Mouse (Mus musculus) cerebellum, adult 11-12 months (tissue): Measurements from ENCODE around the gene Nfkb1.
A peak's percentile ranks its signal among the peaks of the same experiment; 100 is the strongest.

ENCODE experiments used
- DNase-seq: peaks from one replicate; pipeline ENCODE4 v3.0.0; 2022

Nfkb1 gene

DNA sequence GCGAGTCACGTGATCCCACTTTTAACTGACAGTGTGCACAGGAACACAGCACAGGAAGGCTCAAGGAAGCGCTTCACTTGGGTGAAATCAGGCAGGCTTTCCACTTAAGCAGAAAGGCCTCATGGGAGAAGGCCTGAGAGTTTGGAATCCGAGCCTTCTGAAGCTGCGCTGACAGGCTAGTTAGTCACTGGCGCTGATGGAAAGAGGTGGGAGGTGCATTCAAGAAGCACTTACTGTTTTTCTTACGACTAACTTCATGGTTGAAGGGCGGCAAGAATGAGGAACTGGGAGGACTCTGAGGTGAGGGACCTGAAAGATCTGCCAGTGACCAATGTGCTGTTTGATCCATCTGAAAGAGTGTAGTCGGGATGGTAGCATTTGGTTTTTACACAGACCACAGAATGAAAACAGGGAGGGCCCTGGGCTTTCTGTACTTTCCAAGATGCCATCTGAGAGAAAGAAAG, 62.6 kb downstream of the Nfkb1 start:
- DNase-seq = no peak

DNA sequence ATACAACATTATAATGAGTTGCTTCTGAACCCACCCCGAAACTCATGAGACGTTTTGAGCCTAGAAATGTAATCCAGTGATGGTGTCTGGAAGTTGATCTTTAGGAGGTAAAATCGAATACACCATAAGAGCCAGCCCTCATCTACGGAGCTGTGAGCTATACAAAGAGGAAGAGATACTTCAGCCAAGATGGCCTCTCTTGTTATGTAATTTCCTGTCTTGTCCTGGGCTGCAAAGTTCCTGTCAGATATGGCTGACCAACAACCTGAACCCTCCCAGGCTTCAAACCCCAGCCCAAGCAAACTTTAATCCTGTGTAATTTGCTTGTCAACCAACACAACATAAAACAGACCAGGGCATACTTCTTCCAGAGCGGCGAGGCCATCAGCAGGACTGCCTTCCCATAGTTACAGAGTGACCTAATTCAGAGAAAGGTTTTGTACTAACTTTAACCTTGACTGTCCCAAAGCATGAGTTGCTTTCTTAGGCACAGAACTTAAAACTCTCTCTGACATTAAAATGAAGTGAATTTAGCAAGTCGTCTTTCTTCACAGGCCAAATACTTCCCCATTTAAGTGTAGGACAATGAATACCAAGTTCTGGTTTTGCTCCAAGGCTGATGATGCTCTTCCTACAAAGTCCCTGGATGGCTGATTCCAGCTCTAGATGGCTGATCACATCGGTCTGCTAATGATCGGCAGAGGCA, 63.2 kb downstream of the Nfkb1 start:
- DNase-seq = no peak

DNA sequence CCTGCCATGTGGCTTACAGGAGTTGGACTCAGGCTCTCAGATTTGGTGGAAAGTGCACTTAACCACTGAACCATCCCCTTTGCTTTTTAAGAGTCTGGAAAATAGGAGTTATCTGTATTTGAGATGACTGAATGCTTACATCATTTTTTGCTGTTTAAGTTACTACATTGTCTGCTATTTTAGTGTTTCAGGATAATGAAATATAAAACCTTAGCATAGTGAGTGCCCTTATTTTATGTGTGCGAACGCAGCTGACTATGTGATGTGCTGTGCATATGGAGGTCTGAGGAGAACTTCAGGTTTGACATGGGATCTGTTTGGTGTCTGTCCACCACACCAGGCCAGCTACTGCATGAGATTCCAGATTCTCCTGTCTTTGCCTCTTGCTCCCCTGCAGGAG, 66.1 kb downstream of the Nfkb1 start:
- DNase-seq = no peak

DNA sequence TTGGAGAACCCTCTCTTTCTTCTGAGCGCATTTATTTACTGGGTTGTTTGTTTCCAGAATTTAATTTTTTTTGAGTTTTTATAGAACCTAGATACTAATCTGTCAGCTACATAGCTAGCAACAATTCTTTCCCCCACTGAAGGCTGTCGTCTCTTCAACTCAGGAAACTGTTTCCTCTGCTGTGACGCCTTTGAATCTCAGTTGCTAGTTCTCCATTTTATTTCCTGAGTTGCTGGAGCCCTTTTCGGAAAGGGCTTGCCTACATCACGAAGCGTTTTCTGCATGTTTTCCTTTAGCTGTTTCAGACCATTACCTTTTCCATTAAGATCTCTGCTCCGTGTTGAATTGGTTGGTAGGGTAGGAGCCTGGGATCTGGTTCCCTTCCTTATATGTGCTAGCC, 74.6 kb downstream of the Nfkb1 start:
- no peak for DNase-seq

DNA sequence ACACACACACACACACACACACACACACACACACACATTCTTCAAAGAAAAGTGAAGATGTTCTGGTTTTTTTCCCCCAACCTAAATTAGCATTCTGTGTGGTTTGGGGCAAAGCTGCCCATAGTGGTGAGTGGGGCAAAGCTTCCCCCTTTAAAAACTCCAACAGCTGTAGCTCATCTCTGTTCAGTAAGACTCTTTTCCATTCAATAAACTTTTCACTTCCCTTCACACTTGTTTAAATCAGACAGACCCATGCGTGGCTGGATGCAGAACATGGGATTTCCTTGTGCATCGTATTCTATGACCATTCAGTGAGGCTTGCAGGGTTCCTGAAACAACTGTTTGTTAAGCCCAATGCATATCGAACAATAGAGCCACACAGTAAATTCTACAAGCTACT, 77.0 kb downstream of the Nfkb1 start:
- no peak for DNase-seq

DNA sequence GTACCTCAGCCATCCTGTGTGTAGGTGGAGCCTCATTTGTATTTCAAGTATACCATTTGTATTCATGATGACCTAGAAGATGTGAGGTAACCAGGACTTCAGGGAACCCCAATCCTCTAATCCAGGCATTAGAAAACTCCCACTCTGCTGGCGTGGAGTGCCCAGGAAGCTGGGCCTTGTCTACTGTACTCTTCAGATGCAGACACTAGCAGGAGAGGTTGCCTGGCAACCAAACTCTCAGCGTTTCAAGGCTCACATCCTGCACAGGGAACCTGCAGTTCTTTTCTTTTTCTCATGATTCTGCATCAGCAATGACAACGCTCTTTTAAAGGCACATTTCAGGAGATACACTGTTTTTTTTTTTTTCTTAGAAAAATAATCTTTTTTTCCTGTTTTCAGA, 81.1 kb downstream of the Nfkb1 start:
- DNase-seq = no peak

DNA sequence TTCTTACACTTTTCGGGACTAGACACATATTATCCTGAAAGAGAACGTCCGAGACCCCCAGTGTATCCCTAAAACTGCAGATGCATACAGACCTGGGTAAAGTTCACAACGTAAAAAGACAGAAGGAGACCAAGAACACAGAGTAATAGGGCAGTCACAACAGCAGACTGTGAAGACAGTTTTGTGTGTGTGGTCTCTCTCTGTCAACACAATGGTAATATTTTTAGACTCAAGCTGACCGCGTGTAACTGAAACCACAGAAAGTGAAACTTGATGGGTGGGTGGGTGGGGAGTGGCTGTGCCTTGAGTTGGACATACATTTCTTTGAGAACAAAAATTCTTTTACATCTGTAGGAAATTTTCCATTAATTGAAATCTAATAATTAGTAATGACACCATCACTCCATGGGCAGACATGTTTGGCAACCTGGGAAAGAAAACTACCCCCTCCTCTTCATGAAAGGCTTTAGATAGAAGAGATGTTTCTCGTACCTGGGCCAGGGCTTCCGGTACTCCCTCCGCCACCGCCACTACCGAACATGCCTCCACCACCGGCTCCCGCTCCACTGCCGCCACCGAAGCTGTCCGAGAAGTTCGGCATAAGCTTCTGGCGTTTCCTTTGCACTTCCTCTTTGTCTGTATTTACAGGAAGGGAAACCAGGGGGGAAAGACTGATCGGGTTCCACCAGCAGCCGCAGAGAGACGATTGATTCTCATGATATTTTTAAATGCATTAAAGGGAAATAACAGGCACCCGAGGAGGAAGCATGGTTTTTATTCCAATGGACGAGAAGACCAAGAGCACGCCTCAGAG, 83.5 kb downstream of the Nfkb1 start:
- DNase-seq = no peak

DNA sequence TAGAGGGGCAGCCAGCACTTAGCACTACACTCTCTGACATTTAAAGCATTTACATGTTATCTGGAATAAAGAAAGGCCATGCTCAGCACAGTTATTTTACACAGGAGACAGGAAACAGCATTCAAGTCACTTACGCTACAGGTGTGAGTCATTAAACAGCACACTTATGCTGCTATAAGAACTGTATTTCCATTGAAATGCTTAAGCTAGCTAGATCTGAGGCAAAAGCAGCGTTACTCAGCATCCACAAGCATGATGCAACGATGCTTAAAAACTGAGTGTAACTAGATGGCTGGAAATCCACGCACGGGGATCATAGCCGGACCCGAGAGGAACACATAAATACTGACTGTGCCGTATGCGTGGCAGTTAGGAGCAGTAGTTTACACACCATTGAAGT, 84.3 kb downstream of the Nfkb1 start:
- DNase-seq = no peak

DNA sequence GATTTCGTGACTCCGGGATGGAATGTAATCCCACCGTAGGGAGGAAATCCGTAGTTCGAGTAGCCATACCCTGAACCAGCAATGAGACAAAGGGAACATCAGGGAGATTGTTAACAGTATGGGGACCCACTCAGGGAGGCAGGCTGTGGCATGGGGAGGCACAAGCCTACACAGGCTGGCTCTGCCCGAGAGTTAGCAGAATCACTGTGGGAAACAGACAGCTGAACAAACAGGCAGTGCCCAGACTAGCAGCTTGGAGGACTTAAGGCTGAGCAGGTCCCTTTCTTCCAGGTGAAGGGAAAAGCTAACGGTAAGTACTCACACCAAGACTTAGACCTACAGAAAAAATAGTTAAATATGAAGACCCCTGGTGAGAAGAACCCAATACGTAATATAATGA, 84.8 kb downstream of the Nfkb1 start:
- DNase-seq = no peak

DNA sequence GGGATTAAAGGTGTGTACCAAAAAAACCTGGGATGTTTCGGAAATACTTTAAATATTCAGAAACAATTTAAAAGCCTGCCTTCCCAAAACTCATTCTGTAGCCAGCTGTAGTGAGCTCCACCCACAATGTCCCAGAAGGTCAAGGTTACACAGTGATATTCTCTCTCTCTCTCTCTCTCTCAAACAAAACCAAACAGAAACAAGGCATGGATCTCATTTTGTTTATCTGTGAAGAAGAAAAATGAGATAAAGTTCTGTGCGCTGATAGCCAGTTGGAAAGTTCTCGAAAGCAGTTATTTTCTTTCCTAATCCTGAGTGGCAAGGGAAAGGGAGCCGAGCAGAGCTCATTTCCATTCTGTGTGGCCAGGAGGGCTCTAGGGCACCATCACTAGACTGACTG, 85.9 kb downstream of the Nfkb1 start:
- no peak for DNase-seq

DNA sequence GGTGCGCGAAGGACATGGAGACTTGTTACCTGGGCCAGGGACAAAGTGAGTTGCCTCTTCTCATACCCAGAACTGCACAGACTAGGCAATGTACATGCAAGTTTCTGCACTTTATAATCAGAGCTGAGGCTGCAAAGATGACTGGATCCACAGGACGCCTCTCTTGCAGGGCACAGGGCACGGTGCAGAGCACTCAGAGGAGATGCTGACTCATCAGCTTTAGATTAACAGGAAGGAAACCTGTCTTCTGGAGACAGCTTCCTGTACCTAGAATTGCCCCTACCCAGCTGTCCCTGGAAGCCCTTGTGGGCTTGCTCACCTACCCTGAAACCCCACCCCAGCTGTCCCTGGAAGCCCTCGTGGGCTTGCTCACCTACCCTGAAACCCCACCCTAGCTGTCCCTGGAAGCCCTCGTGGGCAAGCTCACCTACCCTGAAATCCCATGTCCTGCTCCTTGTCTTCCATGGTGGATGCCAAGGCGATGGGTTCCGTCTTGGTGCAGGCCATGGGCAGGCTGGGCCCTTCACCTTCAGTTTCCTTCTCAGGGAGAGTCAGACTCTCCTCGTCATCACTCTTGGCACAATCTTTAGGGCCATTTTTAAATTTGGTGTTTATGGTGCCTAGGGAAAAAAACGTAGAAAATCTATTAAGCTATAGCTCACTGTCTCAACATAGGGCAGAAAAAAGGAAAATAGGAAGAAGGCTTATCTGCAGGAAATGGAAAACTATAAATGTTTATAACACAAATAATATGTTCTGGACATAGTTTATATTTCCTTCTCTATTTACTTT, 86.5 kb downstream of the Nfkb1 start:
- DNase-seq = no peak

DNA sequence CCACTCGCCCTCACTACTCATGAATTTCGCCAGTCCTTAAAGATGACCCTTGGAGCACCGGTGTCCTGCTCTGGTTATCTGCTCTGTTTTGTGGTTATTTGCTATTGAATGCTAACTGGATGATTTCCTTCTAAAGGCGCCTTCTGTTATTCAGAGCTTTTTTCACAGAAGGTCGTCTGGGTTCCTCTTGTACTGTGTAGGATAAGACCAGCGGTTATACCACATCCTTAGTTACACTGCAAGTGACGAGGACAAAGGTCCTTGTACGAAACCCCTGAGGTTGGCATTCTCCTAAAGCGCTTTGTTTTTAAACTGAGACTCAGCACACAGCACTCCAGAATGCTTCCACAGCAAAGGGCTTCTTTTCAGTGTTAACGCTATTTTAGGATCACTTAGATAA, 88.6 kb downstream of the Nfkb1 start:
- DNase-seq = no peak

DNA sequence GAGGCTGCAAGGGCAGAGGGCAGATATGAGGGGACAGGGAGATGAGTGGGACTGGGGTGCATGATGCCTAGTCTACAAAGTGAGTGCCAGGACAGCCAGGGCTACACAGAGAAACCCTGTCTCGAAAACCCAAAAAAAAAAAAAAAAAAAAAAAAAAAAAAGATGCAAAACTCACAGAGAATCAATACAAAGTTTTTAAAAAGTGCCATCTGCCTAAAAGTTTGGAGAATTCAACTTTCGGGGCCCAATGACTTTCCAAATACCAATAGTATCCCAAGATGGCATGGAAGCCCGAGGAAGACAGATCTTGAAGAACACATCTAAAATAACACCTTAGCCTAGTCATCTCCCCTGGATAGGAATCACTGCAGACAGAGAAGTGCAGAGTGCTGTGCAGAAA, 93.0 kb downstream of the Nfkb1 start:
- DNase-seq = no peak

DNA sequence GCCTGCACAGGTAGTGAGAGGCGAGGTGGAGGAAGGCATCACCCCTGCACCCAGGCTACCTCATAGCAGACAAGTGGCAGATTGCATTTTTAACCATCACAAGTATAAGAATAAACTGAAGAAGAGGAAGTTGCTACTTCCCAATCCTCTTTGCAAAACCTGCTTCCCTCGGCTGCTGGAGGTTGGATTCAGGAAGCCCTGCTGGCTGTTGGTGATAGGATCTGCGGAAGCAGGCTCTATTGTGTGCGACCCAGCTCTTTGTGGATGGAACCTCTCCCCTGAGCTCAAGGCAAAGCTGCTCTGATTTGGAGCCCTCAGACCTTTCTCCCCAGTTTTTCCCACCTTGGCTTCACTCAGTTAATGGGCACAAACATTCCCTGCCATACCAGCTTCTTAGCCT, 94.3 kb downstream of the Nfkb1 start:
- DNase-seq = no peak

DNA sequence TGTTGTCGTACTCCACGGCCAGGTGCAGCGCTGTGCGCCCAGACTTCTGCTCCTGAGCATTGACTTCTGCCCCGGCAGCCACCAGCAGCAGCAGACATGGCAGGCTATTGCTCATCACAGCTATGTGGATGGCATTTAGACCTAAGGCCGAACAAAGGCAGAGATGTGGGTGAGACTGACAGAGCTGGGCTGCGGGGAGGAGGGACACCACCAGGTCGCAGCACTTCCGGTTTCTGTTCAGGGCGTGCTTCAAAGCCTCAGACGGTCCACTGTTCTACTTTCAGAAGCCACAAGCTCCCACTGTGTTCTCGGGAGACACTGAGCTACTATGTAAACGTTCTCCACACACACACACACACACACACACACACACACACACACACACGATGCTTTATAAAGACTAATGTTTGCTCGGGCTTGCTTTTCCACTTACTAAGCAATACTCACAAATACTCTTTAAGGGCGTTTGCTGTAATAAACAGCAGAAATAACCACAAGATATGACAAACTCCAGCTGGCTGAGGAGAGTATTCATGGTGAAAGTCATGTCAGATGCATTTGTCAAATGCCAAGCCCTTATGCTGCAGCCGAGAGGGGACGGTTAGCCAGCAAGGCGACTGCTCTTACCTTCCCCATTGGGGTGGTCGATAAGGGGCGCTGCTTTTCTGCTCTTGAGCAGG, 97.0 kb downstream of the Nfkb1 start:
- DNase-seq = no peak

DNA sequence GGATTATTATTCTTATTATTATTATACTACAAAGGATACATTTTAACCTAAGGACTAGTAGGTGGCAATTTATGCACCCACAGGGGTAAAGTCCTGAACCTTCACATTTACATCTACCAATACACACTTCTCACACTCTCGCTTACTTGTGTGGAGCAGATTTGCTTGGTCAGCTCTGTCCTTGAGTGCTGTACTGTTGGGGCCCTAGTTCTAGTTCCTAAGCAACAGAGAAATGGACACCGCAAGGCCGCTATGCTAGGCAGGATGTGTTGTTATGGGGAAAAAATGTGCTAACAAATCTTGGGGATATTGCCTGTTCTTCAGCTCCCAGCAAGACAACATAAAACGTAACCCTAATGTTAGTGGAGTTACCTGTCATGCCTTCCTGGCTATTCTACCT, 99.3 kb downstream of the Nfkb1 start:
- no peak for DNase-seq

DNA sequence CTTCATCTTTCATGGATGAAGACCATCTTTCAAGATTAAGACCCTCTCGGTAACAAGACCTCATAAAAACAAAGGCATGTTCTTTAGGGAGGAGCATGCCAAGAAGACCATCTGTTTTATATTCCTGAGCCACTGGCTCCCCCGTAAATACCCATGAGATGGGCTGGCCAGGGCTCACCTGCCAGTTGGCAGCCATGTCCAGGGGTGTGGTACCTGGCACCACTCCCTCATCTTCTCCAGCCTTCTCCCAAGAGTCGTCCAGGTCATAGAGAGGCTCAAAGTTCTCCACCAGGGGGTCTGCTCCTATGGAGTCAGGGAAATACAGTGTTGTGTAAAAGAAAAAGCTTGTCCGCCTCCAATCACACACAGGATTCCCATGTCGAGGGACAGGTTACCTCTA, 100.0 kb downstream of the Nfkb1 start:
- peak; percentile 27 for DNase-seq

DNA sequence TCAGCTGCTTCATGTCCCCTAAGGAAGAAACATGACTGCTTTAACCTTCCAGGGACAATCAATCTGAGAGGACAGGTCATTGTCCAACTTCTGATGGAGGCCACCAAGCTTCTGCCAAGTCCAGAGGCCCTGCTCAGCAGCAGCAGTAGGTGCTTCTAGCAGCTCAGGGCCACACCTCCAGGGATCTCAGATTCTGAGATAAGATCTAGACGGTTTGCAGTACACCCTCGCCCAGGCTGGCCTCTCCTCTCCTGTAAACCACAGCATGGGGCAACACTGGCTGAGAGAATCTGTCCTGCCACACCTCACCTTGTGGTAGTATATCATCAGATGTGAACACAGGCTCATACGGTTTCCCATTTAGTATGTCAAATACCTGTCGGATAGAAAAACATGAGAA, 100.9 kb downstream of the Nfkb1 start:
- DNase-seq = no peak

DNA sequence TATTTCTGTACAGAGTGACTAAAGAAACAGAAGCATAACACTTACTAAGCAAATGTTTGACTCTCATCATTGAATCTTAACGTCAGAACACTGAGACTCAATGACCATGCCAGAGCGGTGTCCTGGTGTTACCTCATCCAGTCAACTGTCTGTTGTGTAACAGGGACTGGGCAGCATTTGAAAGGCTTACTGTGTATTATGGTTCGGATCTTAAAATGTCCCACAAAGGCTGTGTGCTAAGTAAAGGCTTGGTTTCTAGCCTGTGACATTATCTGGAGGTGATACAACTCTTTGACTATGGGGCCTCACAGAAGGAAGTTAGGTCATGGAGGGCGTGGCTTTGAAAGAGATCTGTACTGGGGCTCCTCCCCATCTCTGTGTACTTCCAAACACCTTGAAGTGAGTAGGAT, 104.9 kb downstream of the Nfkb1 start:
- no peak for DNase-seq

DNA sequence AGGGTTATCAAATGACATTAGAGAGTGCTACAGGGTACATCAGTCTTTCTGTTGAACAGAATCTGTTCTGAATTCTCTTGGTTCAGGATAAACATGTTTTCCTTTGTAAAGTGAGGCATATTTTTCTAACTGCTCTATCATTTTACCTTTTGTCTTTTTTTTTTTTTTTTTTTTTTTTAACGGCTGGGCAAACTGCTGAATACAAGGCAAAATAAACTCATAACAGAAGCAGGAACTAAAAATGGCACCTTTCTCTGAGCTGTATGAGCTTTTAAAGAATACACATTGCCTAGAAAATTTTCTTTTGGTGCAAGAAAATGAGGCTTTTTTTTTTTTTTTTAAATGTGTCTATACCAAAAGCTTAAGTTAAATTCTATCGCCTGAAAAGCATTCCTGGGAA, 105.3 kb downstream of the Nfkb1 start:
- no peak for DNase-seq

DNA sequence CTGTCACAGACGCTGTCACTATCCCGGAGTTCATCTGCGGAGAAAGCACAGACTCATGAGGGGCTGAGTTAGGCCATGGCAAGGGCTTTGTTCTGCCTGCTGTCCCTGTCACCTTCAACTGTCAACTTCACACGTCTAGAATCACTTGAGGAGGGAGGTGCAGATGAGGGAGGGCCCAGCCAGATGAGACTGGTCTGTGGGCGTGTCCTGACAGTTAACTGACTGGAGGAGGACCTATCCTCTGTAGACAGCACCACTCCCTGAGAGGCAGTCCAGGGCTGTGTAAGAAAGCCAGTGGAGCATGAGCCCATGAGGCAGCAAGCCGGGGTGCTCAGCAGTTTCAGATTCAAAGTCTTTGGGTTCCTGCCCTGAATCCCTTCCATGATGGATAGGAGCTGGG, 105.9 kb downstream of the Nfkb1 start:
- DNase-seq = no peak

DNA sequence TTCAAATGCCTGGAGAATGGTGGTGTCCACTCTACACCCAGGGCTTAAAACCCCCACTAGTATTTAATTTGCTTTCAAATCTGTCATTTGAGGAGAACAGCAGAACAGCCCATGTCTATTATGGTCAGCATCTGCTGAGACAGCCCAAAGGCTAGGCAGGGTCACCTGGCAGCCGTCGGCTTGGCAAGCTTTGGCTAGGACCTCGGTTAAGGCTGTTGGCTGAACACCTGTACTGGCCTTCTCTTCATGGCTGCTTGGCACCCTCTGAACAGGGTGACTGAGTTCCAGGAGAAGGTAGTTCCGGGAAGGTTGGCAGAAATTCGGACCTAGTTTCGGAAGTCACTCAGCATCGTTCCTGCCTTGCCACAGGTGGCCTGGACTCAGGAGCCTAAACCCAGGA, 109.1 kb downstream of the Nfkb1 start:
- DNase-seq = peak; percentile 27

DNA sequence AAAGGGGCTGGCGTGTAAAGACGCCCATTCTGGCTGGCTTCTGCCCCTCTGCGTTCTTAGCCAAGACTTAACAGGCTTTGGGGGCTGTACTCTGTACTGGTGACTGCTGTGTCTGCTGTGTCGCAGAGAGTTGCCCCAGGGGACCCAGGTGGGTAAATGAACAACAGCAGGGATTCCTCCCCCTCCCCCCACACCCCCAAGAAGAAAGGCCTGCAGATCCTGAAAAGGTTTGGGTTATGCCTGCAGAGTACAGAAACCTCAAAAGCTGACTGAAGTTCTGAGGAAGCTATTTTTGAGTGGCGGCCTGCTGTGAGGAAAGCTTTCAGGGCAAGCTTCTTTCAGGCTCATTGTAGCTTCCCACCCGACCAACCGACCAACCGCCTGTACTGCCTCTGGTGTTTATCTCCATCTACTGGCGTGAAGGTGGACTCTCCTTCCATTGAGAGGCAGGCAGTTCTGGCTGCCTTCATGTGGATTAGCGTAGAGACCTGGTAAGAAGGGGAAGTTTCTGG, 109.7 kb downstream of the Nfkb1 start:
- peak; percentile 15 for DNase-seq
